9 mouse cellular contexts compared by ENCODE assay signal in genomic region chr9:71895291-71895690, GRCm38 (mm10).
A peak's percentile ranks its signal among the peaks of the same experiment; 100 is the strongest.
DNase-seq lines count a peak whose midpoint lies in the region; ATAC-seq and TF ChIP-seq lines count a peak whose summit lies in the region.
"Had no signal": no experiment of that assay in that cellular context is flagged by ENCODE, and none has a peak within 500 bp of the region (broad histone marks: within the 10 kb centered on the region; RNA-seq: fewer than 3 reads in every experiment).

No protein-coding gene starts in this region.

- no peak overlapping the region; the same call in 1 of the 2 replicates for H3K4me3 ChIP-seq in heart, adult 2 months
- 0 out of 2 replicates have a peak overlapping the region, but pooled peaks have one; percentile 5 for H3K4me3 ChIP-seq in forebrain, embryonic 16.5 days (replicated peaks; ENCODE audit: low read length)
- peak overlapping the region; percentile 62 for H3K4me3 ChIP-seq in midbrain, embryonic 10.5 days
- no peak overlapping the region for H3K4me3 ChIP-seq in liver, embryonic 12.5 days

- no peak for TF ChIP-seq CTCF in heart, adult 2 months (IDR thresholded peaks at IDR 0.05)

- H3K27ac ChIP-seq in heart, adult 2 months, result peak overlapping the region; percentile 64
- no peak overlapping the region for H3K27ac ChIP-seq in forebrain, embryonic 16.5 days (ENCODE audit: low read length)
- H3K27ac ChIP-seq in midbrain, embryonic 10.5 days (replicated peaks), result peak overlapping the region; percentile 87
- H3K27ac ChIP-seq in liver, embryonic 12.5 days, result no peak overlapping the region

- no peaks in the 10 kb centered on the region for H3K9me3 ChIP-seq in forebrain, embryonic 16.5 days (ENCODE audit: control insufficient read depth, low read length)
- H3K9me3 ChIP-seq in midbrain, embryonic 10.5 days (replicated peaks), result no peaks in the 10 kb centered on the region
- no peaks in the 10 kb centered on the region for H3K9me3 ChIP-seq in liver, embryonic 12.5 days (replicated peaks)
- H3K9me3 ChIP-seq: megakaryocyte, embryonic 14.5 days had no signal

- no peak overlapping the region for H3K9ac ChIP-seq in heart, adult 2 months (ENCODE audit: low read depth, low read length)
- no peak overlapping the region for H3K9ac ChIP-seq in forebrain, embryonic 16.5 days (replicated peaks; ENCODE audit: low read depth, low read length)
- H3K9ac ChIP-seq in liver, embryonic 12.5 days, result no peak overlapping the region

- intact Hi-C loops in heart, adult 2 months (cut with DNase I), result loop anchor here (5.0 kb wide), 3 partner anchors 37 to 82 kb away; no protein-coding TSS in a partner anchor
- intact Hi-C loops in heart, postnatal 10 days (cut with DNase I), result no loop called here

- 39% methylated on average over 7 of the region's 7 CpGs for WGBS in heart, adult 2 months
- 36% methylated on average over 7 of the region's 7 CpGs for WGBS in forebrain, embryonic 16.5 days
- WGBS in midbrain, embryonic 10.5 days, result 9% methylated on average over 7 of the region's 7 CpGs
- WGBS in liver, embryonic 12.5 days (ENCODE audit: insufficient replicate concordance), result 79% methylated on average over 7 of the region's 7 CpGs

- no peak for DNase-seq in heart, adult 2 months
- DNase-seq in heart, postnatal 10 days, result no peak
- DNase-seq in Muller cell, postnatal 12 days (ENCODE audit: inconsistent ontology term), result peak; percentile 35
- DNase-seq in midbrain, embryonic 10.5 days (ENCODE audit: low spot score), result no peak
- no peak for DNase-seq in adipocyte (ENCODE audit: low spot score)
- no peak for DNase-seq in spleen, postnatal 10 days (ENCODE audit: low spot score in 2 of 2)

- no peak for ATAC-seq in forebrain, embryonic 16.5 days
- no peak for ATAC-seq in liver, embryonic 12.5 days

- no peaks in the 10 kb centered on the region for H3K79me2 ChIP-seq in heart, adult 2 months (replicated peaks; ENCODE audit: control insufficient read depth, insufficient read depth, low read length)

- H3K4me1 ChIP-seq in heart, adult 2 months (ENCODE audit: control insufficient read depth, insufficient read depth, low read length), result peaks cover 6% of the 10 kb centered on the region
- H3K4me1 ChIP-seq in forebrain, embryonic 16.5 days (replicated peaks; ENCODE audit: control insufficient read depth, insufficient read depth, low read length), result peaks cover 19% of the 10 kb centered on the region
- peaks cover 84% of the 10 kb centered on the region for H3K4me1 ChIP-seq in midbrain, embryonic 10.5 days
- 0 out of 2 replicates have a peak, but pooled peaks cover 3% of the 10 kb centered on the region for H3K4me1 ChIP-seq in liver, embryonic 12.5 days

- H3K36me3 ChIP-seq in heart, adult 2 months (ENCODE audit: control insufficient read depth, insufficient read depth, low read length), result peaks cover 8% of the 10 kb centered on the region
- no peaks in the 10 kb centered on the region for H3K36me3 ChIP-seq in forebrain, embryonic 16.5 days (ENCODE audit: control insufficient read depth, insufficient read depth)
- no peaks in the 10 kb centered on the region for H3K36me3 ChIP-seq in midbrain, embryonic 10.5 days
- no peaks in the 10 kb centered on the region for H3K36me3 ChIP-seq in liver, embryonic 12.5 days

- 0 out of 2 replicates have a peak overlapping the region, but pooled peaks have one; percentile 16 for H3K4me2 ChIP-seq in forebrain, embryonic 16.5 days (ENCODE audit: low read length)
- H3K4me2 ChIP-seq in liver, embryonic 12.5 days, result no peak overlapping the region

- TF ChIP-seq POLR2A in heart, adult 2 months (IDR thresholded peaks at IDR 0.05; ENCODE audit: insufficient read depth, low read depth, low read length), result no peak

- no peaks in the 10 kb centered on the region for H3K27me3 ChIP-seq in heart, adult 2 months (ENCODE audit: control insufficient read depth, insufficient read depth, low read length)
- H3K27me3 ChIP-seq in forebrain, embryonic 16.5 days (replicated peaks; ENCODE audit: control insufficient read depth, insufficient read depth, low read length), result no peaks in the 10 kb centered on the region
- no peaks in the 10 kb centered on the region for H3K27me3 ChIP-seq in midbrain, embryonic 10.5 days (ENCODE audit: low read depth, poor library complexity, severe bottlenecking)
- no peaks in the 10 kb centered on the region for H3K27me3 ChIP-seq in liver, embryonic 12.5 days (replicated peaks)
- H3K27me3 ChIP-seq: megakaryocyte, embryonic 14.5 days had no signal

- no peak for TF ChIP-seq EP300 in heart, adult 2 months (IDR thresholded peaks at IDR 0.05; ENCODE audit: insufficient read depth, low read depth, low read length)

Comparison
In these comparisons a context has a peak if more than half of its experiments do, and no peak if none do; other contexts are left out.
1. H3K27ac ChIP-seq: peak in heart, adult 2 months (single experiment) and midbrain, embryonic 10.5 days (single experiment); none in forebrain, embryonic 16.5 days (single experiment) and liver, embryonic 12.5 days (single experiment).
2. H3K4me3 ChIP-seq: peak in forebrain, embryonic 16.5 days (single experiment) and midbrain, embryonic 10.5 days (single experiment); none in heart, adult 2 months (single experiment) and liver, embryonic 12.5 days (single experiment).